Mouse (Mus musculus): ENCODE data around the gene Nkrf. TPM values are rescaled to one million over a fixed set of nuclear protein-coding genes. Genes with fewer than 3 reads are reported as not detected.
"Not testable (repeated sequence)": the region's sequence is repeated elsewhere in the genome, so short reads cannot be mapped to it uniquely, and the experiment has no call there.

Nkrf gene
- 10 to 100 TPM; 31.2 to 32.3 TPM for total RNA-seq (2021)

DNA sequence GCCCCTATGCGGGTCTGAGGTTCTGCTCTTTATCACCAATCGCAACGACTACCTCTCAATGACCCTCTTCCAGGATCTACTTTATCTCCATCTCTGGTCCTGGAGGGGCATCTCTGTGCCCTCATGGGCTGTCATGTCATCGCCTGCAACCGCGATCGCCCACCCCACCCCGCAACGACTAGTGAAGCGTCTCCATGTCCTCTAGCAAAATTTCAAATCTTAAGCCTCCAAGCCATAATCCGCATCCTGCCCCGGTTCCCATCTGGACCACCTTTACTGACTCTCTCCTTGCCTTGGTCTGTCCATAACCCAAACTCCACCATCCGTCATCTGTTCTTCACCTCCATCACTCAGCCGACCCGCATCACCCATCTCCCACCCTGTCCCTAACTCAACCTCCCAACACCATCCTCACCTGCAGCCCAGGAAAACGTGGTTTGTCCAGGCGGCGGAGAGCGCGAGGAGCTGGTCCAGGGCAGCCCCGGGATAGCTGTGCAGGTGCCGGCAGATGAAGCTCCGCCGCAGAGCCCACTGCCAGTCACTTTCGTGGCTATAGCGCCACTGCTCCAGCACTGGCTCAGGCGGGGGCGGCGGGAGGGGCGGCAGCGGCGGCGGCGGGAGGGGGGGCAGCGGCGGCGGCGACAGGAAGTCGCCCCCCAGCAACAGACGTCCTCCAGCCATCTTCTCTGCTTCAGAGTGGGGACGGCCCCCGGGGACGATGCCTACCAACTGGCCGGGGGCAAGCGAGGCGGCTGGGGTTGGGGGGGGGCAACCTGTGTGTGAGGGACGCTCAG, at the start of gene Nkrf:
TSS of gene Nkrf (minus strand) at position 579 of the 794 bp plus-strand sequence.
- intact Hi-C loops (cut with DNase I), result loop anchor here (5.0 kb wide), 2 partner anchors 70 to 95 kb away; no protein-coding TSS in a partner anchor
- peak; percentile 52 to 53 for DNase-seq (ENCODE audit: low spot score in 2 of 2)

DNA sequence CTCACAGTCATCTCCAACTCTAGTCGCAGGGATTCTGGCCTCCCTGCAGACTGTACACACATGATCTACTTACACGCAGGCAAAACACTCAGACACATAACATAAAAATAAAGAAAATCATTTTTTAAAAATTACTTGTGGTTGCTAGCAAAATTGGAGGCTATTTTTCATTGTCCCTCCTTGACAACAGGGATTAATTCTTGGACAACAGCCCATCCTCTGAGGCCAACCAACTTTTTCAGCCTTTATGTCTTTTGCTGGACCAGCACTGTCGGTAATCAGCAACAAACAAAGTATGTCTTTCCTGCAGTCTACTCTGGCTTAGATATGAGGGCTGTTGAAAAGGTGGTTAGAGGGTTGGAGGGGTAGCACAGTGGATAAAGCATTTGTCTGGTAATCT, 38.4 kb upstream of the Nkrf start:
- no peak for DNase-seq (ENCODE audit: low spot score in 2 of 2)

DNA sequence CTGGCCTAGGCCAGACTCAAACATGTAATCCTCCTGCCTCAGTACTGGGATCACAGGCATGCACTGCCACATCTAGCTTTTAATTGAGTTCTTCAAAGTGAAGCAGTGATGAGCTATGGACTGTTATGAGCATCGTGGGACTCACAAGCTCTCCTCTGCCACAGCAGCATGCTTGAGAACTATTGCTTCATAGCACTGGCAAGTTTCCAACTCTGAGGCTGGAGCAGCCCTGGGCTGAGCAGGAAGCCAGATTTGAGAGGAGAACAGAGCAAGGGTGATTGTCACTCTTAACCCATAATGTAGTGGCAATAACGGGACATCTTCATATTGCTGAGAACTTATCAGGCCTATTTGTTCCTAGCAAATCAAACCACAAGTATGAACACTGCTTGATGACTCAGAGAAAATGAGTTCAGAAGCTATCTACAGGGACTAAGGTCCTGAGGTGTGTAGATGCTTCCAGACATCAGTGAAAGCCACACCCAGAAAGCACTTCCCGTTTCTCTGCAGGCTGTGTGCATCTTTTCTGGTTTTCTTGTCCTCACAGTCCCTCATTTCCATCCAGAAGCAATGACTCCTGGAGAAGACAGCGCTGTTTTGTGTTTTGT, 37.2 kb upstream of the Nkrf start:
- intact Hi-C loops (cut with DNase I), result loop anchor here (5.0 kb wide), 1 partner anchor 37 kb away; no protein-coding TSS in a partner anchor
- DNase-seq (ENCODE audit: low spot score in 2 of 2), result no peak

More for the DNA sequence above, 38.4 kb upstream of the Nkrf start:
- intact Hi-C loops (cut with DNase I), result no loop called here

DNA sequence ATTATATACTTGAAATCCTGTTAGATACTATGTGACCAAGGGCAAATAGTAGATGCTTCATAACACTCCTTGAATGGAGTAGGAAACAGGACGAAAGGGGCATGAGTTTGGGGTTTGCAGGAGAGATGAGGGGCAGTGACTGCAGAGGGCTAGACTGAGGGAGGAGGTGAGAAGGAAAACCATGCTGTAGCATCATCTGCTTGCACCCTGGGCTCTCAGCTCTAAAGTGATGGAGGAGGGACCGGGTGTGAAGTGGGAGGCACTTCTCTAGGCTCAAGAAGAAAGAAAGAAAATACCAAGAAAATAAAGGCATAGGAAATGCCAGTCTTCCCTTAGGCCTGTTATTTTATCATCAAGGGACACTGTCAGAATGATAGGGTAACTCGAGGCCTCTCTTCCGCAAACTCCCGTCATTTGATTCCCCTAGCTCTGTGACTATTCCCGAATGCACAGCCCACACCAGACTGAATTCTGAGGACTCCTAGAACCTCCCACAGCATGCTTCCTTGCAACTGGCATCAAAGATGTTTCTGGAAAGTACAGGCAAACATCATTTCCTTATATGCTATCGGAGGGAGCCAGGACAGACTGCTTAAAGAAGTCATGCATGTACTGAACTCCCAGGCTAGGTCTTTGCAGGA, 32.7 kb upstream of the Nkrf start:
- intact Hi-C loops (cut with DNase I), result loop anchor here (5.0 kb wide), 1 partner anchor 42 kb away; no protein-coding TSS in a partner anchor
- peak in 1 of 2 experiments; percentile 5 for DNase-seq (ENCODE audit: low spot score in 2 of 2)

DNA sequence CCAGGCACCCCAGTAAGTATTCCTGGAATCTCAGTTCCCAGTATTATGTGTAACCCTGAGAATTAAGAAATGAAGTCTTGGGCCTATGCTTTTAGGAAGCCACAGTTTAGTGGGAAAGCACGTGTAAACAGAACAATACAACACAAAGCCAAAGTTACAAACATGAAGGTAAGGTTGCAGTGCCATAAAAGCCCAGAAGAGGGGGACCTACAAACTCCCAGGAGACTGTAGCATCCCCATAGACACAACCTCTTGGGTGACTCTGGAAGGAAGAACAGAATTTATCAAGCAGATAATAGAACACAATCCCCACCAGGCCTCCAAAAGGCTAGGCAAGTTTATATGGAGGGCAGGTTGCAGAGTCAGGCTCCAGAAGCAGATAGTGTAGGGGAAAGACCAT, 27.9 kb upstream of the Nkrf start:
- DNase-seq (ENCODE audit: low spot score in 2 of 2), result no peak
- intact Hi-C loops (cut with DNase I), result loop anchor here (2.0 kb wide), 1 partner anchor 92 kb away; no protein-coding TSS in a partner anchor

DNA sequence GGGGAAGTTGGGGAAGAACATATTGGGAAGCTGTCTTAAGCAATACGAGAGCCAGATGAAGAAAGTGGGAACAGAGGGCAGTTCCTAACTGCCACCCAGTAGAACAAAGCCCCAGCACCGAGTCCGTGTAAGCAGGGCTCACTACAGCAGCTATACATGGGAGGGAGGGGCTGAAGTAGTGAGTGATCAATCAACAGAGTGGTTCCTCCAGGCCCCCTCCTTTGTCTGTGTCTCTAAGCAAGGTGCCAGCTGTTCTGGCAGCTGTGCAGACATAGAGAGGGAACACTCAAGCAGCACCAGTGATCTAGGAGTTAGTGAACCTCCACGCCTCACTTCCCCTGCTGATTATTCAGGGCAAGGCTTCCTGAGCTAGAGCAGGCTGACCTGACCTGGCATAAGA, 27.0 kb upstream of the Nkrf start:
- intact Hi-C loops (cut with DNase I), result loop anchor here (2.0 kb wide), 1 partner anchor 93 kb away; no protein-coding TSS in a partner anchor

DNA sequence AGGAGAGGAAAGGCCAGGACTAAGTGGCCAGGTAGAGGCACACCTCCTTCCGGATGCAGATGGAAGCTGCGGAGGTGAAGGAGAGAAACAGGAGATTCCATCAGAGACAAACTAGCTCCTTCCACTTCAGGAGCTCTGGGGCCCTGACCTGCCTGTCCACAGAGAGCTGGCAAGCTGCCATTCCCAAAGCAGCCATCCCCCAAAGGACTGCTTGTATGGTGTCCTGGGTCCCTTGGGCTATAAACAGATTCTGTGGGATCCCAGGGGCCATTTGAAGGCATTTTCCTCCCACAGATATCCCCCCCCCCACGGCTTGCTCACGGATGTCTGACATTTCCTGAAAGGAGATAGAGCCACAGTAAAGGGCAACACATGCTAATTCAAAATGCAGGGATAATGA, 26.1 kb upstream of the Nkrf start:
- intact Hi-C loops (cut with DNase I), result no loop called here
- no peak for DNase-seq (ENCODE audit: low spot score in 2 of 2)

More for the DNA sequence above, 27.0 kb upstream of the Nkrf start:
- no peak for DNase-seq (ENCODE audit: low spot score in 2 of 2)

DNA sequence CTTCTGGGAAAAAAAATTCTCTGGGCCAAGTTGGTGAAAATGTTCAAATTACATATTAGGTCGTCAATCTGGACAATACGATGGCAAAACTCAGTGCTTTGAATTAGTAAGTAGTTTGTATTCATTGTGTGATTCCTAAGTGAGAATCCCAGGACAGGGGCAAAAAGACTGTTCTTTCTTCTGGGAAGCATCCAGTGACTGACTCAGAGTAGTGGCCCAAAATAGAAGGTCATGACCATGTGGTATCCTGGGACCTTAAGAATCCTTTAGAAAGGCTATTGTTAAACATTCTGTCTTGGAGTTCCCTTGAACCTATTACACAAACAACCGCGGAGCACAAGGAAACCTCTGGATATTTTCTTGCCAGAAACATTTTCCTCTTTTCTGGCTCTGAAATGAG, 18.6 kb upstream of the Nkrf start:
- intact Hi-C loops (cut with DNase I), result no loop called here
- no peak for DNase-seq (ENCODE audit: low spot score in 2 of 2)

DNA sequence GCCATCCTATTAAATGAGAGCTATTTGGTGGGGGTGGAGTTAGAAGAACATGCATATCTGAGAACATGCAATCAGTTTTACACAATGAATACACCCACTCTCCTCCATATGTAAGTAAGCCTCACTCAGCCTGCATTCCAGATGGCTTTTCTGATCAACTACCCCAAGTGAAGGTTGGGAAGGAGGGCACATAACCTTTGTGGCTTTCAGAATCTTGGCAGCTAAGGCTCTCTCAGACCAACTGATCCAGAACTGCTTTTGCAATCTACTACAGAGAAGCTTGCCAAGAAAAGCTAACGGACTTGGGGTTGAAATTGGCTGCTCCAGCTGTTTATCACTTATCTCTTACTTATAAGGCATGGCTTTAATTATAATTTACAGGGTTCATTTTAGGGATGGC, 15.1 kb upstream of the Nkrf start:
- DNase-seq (ENCODE audit: low spot score in 2 of 2), result no peak
- intact Hi-C loops (cut with DNase I), result no loop called here

DNA sequence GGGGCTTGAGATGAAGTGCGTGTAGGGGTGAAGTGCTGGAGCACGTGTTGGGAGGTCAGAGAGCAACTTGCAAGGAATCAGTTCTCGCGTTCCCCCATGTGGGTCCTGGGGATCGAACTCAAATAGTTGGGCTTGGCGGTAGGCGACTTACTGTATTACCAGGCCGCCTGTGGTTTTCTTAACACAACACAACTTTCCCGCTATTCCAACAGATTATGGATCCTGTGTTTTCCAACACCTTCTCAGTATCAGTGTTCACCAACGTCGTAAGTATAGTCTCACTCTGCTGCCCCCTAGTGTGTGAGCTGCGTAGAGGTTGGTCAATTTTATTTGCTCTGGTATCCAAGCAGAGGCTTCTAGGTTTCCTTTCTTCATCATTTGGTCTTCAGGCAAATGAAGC, 8.6 kb upstream of the Nkrf start:
- DNase-seq (ENCODE audit: low spot score in 2 of 2), result peak in 1 of 2 experiments; percentile 8

DNA sequence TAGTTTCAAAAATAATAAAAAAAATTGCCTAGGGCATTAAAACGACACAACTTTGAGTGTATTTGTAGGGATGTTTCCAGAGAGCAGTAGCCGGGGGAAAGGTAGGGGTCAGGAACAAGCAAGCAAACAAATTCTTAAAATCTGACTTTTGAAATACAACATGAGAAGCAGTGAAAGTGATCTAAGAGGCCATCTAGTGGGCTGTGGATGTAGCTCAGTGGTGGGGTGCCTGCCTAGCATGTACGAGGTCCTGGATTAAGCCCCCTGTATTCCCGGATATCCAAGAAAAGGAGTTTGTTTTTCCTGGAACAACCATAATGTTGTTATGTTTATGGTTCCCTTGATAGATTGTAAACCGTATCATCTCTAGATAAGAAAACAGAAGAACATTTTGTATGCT, 3.8 kb upstream of the Nkrf start:
- no peak for DNase-seq (ENCODE audit: low spot score in 2 of 2)
- intact Hi-C loops (cut with DNase I), result no loop called here

More for the DNA sequence above, 8.6 kb upstream of the Nkrf start:
- intact Hi-C loops (cut with DNase I), result no loop called here

DNA sequence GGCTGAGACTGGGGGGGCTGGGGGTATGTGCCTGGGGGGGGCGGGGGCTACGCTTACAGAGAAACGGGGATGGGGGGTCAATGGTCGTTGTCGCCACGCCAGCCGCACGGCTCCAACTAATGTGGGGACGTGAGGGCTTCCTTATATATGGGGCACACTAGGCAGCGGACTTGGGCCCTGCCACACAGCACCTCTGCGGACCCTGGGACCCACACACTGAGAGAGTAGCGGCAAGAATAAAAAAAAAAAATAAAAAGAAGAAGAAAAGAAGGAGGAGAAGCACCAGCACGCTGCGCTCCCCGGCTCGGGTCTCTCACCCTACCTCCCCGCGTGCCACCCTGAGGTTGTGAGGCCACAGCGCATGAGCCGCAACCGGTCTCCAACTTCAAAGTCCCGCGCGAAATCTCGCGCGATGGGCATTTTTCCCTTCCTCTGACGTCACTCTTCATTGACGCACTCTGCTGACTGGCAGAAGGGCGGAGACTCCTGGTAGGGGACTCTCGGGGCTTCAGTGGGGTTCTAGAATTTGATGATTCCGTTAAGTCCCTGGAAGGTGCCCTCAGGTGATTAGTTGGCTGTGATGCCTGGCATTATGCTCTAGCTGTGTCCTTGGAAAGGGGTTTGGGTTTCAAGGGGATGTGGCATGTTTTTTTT, 543 bp upstream of the Nkrf start:
- DNase-seq (ENCODE audit: low spot score in 2 of 2), result peak; percentile 87 to 91
- intact Hi-C loops (cut with DNase I), result loop anchor here (5.0 kb wide), 2 partner anchors 71 to 96 kb away; no protein-coding TSS in a partner anchor

DNA sequence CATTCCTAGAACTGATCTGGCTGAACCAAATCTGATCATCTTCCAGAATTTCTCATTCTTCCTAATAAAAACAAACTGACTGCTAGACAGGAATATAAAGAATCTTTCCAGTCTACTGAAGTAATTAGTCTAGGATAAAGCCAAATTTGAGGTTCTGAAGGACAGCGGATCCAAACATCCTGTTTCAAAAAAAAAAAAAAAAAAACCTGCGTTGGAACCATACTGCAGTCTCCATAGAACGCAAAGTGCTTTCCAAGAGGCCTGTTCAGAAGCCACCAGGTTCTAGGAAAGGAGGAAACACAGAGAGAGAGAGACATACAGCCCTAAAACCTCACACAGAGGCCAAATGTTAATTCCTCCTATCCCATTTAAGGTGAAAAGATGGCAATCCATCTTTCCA, 1.0 kb downstream of the Nkrf start:
- intact Hi-C loops (cut with DNase I), result loop anchor here (5.0 kb wide), 2 partner anchors 69 to 94 kb away; no protein-coding TSS in a partner anchor
- DNase-seq (ENCODE audit: low spot score in 2 of 2), result no peak

DNA sequence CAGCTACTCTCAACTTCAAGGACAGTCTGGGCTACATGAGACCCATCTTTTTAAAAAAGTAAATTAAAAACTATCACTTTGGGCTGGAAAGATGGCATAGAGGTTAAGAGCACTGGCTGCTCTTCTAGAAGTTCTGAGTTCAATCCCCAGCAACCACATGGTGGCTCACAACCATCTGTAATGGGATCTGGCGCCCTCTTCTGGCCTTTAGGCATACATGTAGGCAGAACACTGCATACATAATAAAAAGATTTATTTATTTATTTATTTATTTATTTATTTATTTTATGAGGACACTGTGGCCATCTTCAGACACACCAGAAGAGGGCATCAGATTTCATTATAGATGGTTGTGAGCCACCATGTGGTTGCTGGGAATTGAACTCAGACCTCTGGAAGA, 3.8 kb downstream of the Nkrf start:
- DNase-seq (ENCODE audit: low spot score in 2 of 2); intact Hi-C loops (cut with DNase I): not testable (repeated sequence)

DNA sequence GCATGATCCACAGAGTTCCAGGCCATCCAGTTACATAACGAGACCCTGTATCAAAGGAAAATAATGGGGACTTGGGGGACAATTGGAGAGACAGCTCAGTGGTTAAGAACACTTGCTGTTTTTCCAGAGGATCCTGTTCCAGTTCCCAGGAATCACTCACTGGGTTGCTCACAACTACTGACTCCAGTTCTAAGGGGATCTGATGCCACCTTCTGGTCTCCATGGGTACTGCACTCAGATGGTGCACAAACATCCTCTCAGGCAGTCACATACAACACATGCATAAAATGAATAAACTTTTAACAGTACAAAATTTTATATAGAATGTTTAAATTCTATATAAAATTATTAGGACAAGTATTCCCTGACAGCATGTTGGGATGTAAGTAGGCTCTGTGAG, 18.0 kb downstream of the Nkrf start:
- DNase-seq (ENCODE audit: low spot score in 2 of 2), result no peak
- intact Hi-C loops (cut with DNase I), result no loop called here

DNA sequence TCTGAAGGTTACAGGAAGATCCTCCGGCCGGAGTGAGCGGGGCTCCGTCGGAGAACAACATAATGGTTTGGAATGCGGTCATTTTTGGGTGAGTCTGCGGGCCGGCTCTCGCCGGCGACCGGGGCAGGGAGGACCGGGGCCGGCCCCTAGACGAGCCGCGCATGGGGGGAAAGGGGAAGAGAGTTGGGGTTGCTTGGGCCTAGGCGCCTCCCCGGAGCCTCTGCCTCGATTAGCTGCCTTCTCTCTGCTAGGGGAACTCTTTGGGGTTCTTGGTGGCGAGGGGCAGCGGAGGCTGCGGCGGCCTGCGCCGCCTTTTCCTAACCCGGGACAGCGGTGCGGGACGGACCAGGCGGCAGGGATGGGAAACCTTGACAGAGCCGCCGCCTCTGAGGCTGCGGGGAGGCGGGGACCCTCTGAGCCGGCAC, 28.0 kb downstream of the Nkrf start:
- no peak for DNase-seq (ENCODE audit: low spot score in 2 of 2)
- intact Hi-C loops (cut with DNase I), result no loop called here

DNA sequence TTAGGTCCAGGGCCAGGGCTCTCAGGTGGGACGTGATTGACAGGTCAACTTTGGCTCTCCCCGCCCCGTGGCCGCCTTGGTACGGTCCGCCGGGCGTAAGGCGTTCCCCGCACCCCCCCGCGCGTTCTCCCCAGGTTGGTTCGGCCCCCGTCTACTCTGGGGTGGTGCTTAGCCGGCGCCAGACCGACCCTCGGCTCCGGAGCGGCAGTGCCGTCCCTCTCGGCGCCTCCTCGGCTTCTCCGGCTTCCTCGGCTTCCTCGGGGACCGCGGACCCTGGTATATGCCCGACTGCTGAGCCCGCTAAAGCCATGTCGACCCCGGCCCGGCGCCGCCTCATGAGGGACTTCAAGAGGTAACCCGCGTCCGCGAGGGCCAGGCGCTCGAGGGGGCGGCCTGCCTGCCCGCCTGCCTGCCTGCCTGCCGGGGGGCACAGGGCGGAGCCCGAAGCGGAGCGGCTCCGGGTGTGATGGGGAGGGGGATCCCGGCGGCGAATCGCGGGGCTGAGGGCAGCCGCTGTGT, 28.5 kb downstream of the Nkrf start:
- intact Hi-C loops (cut with DNase I), result no loop called here
- peak; percentile 78 to 83 for DNase-seq (ENCODE audit: low spot score in 2 of 2)

DNA sequence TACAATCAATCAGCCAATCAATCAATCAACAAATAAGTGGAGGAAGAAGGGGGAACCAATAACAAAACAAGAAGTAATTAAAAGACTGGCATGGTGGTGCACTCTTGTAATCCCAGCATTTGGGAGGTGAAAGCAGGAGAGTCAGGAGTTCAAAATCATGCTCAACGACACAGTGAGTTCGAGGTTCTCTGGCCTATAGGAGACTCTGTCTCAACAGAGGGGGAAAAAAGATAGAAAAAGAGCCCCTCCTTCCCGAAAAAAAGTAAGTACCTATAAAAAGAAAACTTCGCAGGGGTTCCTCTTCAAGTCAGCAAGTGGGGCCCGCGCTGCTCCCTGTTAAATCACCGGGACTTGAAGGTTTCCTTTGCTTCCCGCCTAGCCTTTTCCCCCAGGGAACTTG, 28.9 kb downstream of the Nkrf start, which contains the start of the genes Ube2a and C330007P06Rik:
TSS of gene Ube2a (plus strand) at position 136 of the 400 bp plus-strand sequence.
TSS of gene C330007P06Rik (minus strand) at position 347 of the 400 bp plus-strand sequence.
- intact Hi-C loops (cut with DNase I), result no loop called here
- DNase-seq (ENCODE audit: low spot score in 2 of 2), result no peak

DNA sequence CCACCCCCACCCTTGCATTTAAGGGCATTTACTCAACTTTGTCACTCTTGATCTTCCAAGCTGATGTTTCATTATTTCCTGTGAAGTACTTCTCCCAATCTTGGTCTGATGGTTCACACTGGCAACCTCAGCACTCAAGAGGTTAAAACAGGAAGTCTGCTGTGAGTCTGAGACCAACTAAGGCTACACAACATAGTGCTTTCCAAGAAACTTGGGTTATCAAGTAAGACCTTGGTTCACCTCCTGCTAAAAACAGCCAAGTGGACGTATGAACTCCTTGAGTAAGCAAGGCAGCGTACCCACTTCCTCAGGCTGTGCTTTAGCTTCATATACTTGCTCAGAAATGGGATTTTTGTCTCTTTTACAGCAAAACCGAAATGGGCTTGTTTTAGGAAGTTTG, 32.3 kb downstream of the Nkrf start:
- no peak for DNase-seq (ENCODE audit: low spot score in 2 of 2)
- intact Hi-C loops (cut with DNase I), result no loop called here

Data from left cerebral cortex, postnatal 36 days (tissue).